Mouse (Mus musculus) brain, embryonic 14.5 days (tissue): ENCODE measurements at regions not wholly inside any gene's neighbourhood (a gene's known extent, or its start where the extent isn't known, plus 50 kb on each side); places are given as distances from the start of the nearest gene placed in this dataset.

Experiments used
- CTCF ChIP-seq: fragments of 200-500 bp; IDR thresholded peaks from 2 replicates; pipeline ENCODE4 v1.5.1; 2012; ENCODE audit warnings: inconsistent platforms, mild to moderate bottlenecking, moderate library complexity, borderline replicate concordance; ENCODE audit not compliant: insufficient read depth, insufficient read length; ENCODE audit errors: extremely low read depth
- POLR2A ChIP-seq: fragments of 200-500 bp; IDR thresholded peaks from 2 replicates; pipeline ENCODE4 v1.6.1; 2012; ENCODE audit warnings: mild to moderate bottlenecking, inconsistent platforms, borderline replicate concordance; ENCODE audit not compliant: poor library complexity, insufficient read depth, insufficient read length, severe bottlenecking; ENCODE audit errors: extremely low read depth

DNA sequence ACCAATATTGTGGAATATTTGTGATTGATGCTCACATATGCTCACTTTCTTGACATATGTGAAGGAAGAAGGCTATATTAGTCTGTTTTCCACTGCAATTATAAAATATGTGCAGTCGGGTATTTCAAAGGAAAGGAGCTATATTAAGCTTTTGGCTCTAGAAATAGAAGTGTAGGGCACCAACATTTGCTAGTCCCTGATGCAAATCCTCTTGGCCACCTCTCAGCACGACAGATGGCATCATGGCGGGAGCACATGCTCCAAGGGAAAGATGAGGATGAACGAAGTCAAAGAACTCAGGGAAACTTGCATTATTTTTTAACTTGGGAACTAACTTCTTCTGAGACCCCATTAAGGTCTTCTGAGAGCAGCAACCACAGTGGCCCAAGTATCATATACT lies 374.4 kb upstream of the Rgs17 start:
- TF ChIP-seq CTCF: no peak
- no peak for TF ChIP-seq POLR2A
